Mouse (Mus musculus): ENCODE measurements at regions not wholly inside any gene's neighbourhood (a gene's known extent, or its start where the extent isn't known, plus 50 kb on each side); places are given as distances from the start of the nearest gene placed in this dataset.
"Not testable (repeated sequence)": the region's sequence is repeated elsewhere in the genome, so short reads cannot be mapped to it uniquely, and the experiment has no call there.

- no peak for DNase-seq
These were observed 1182.9 kb upstream of the Manea start for GRCm38 (mm10) chr4:27529565-27529964.

- DNase-seq, result no peak
These were observed 1173.6 kb upstream of the Manea start for GRCm38 (mm10) chr4:27520295-27520694.

GRCm38 (mm10) chr4:27504829-27505804 is 1158.4 kb upstream of the Manea start:
- DNase-seq, result no peak

- no peak for DNase-seq
These were observed 1151.2 kb upstream of the Manea start for GRCm38 (mm10) chr4:27497926-27498325.

GRCm38 (mm10) chr4:27497274-27497673 is 1150.6 kb upstream of the Manea start:
- no peak for DNase-seq

GRCm38 (mm10) chr4:27491312-27491711 is 1144.6 kb upstream of the Manea start:
- DNase-seq, result no peak

GRCm38 (mm10) chr4:27449901-27450300 is 1103.2 kb upstream of the Manea start:
- no peak for DNase-seq

- DNase-seq, result no peak
These were observed 1099.6 kb upstream of the Manea start for GRCm38 (mm10) chr4:27446310-27446709.

- DNase-seq, result no peak
These were observed 1082.6 kb upstream of the Manea start for GRCm38 (mm10) chr4:27429210-27429789.

- DNase-seq, result peak; percentile 23
These were observed 1079.2 kb upstream of the Manea start for GRCm38 (mm10) chr4:27425902-27426301.

- DNase-seq, result no peak
These were observed 1077.2 kb upstream of the Manea start for GRCm38 (mm10) chr4:27423846-27424245.

- DNase-seq, result no peak
These were observed 1071.8 kb upstream of the Manea start for GRCm38 (mm10) chr4:27418517-27418916.

- not testable (repeated sequence) for DNase-seq
These were observed 1038.2 kb upstream of the Manea start for GRCm38 (mm10) chr4:27384941-27385340.

GRCm38 (mm10) chr4:27346892-27347291 is 1000.2 kb upstream of the Manea start:
- DNase-seq, result no peak

- no peak for DNase-seq
These were observed 986.6 kb upstream of the Manea start for GRCm38 (mm10) chr4:27333279-27333678.
